Mouse (Mus musculus) left cerebral cortex, adult 11 months (tissue): ENCODE measurements around the gene Tgfbr1.

Experiments used
- DNase-seq: peaks from one replicate; pipeline ENCODE4 v3.0.0; 2022; ENCODE audit warnings: low spot score

The Tgfbr1 gene

GRCm38 (mm10) chr4:47352803-47353388, at the start of gene Tgfbr1:
Gene Tgfbr1 (plus strand): TSS chr4:47353222.
- peak; percentile 93 for DNase-seq

- DNase-seq, result no peak
These were observed 49.6 kb upstream of the Tgfbr1 start for GRCm38 (mm10) chr4:47303340-47303998.

DNA sequence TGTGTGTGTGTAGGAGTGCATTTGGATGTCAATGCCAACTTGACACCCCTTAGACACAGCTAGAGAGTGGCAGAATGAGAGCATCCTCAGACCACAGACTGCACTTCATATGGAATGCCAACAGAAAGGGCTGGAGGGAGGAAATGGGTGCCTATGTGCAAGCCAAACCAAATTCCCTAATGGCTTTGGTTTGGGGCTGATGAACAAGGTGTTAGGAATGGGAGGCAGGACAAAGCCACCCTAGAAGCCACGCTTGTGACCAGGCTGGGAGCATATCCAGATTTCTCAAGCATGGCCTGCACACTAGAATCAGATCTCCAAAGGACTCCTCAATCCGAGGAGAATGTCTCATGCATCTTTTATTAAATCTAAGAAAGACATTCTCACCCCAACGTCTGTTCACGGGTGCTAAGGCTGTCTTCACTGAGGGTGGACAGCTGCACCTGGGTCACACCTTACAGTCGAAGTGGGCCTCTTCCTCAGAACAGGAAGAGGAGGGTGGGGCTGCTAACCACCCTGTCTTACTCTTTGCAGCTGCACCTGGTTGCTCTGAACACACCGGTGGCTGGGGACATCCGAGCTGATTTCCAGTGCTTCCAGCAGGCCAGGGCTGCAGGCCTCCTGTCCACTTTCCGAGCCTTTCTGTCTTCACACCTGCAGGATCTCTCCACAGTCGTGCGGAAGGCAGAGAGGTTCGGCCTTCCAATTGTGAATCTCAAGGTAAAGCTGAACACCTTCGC, 43.0 kb upstream of the Tgfbr1 start:
- no peak for DNase-seq

- DNase-seq, result no peak
These were observed 42.2 kb upstream of the Tgfbr1 start for GRCm38 (mm10) chr4:47310812-47311211.

DNA sequence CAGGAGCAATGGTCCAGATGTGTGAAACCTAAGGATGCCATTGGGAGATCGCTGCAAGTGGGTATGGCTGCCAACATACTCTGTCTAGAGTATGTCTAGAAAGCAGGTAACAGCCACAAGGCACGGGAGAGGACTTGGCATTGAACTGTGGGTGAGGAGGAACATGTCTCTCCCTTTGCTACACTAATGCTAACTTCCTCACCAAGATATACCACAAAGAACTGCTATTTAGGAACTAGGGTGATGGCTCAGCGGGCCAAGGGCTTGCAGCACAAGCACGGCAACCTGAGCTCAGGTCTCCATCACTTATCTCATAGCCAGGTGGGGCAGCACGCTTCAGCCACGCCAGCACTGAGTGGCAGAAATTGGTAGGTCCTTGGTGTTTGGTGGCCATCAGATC, 41.6 kb upstream of the Tgfbr1 start:
- no peak for DNase-seq

DNA sequence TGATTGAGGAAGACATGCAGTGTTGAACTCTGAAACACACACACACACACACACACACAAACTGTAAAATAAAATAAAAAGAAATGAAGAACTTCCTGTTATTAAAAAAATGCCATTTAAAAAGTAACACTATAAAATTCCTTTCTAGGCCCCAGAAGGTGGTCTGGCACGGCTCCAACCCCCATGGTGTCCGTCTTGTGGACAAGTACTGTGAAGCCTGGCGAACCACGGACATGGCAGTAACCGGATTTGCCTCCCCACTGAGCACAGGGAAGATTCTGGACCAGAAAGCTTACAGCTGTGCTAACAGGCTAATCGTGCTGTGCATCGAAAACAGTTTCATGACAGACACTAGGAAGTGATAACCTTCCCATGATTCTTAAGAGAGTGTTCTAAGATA, 41.1 kb upstream of the Tgfbr1 start:
- no peak for DNase-seq

- no peak for DNase-seq
These were observed 40.3 kb upstream of the Tgfbr1 start for GRCm38 (mm10) chr4:47312676-47313075.

DNA sequence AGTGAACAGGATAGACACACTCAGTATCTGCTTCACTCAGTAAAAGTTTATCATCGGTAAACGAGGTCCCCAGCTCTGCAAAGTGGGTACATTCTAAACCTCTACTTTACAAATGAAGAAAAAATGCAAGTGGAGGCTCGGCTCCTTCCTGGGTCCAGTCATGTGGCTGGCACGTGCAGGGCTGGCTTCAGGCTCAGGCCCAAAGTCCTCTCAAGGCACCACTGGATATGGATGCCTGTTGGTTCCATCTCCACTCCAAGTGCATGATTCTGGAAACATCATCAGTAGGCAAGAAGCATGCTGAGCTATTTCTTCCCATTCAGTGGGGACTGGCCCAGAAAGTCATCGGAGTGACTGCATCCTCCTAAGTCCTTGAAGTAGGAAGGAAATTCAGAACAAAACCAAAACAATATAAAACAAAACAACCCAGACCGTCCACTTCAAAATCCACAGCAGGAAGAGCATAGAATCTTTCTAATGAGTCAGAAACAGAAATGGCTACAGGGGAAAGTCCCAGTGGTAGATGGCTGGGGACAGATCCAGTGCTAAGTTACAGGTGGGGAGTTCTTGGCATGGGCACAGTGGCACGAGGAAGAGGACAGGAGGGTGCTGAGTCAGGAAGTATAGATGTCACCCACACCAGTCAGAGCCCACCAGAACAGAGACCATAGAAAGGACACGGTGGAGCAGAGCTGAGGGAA, 39.2 kb upstream of the Tgfbr1 start:
- no peak for DNase-seq

GRCm38 (mm10) chr4:47315458-47315857, 37.6 kb upstream of the Tgfbr1 start:
- no peak for DNase-seq

- DNase-seq, result no peak
These were observed 36.6 kb upstream of the Tgfbr1 start for GRCm38 (mm10) chr4:47316432-47316831.

GRCm38 (mm10) chr4:47319561-47320321, 33.3 kb upstream of the Tgfbr1 start:
- DNase-seq, result no peak

GRCm38 (mm10) chr4:47322315-47322714, 30.7 kb upstream of the Tgfbr1 start:
- DNase-seq, result no peak

- DNase-seq, result no peak
These were observed 28.8 kb upstream of the Tgfbr1 start for GRCm38 (mm10) chr4:47324206-47324605.

- no peak for DNase-seq
These were observed 25.2 kb upstream of the Tgfbr1 start for GRCm38 (mm10) chr4:47327782-47328181.

DNA sequence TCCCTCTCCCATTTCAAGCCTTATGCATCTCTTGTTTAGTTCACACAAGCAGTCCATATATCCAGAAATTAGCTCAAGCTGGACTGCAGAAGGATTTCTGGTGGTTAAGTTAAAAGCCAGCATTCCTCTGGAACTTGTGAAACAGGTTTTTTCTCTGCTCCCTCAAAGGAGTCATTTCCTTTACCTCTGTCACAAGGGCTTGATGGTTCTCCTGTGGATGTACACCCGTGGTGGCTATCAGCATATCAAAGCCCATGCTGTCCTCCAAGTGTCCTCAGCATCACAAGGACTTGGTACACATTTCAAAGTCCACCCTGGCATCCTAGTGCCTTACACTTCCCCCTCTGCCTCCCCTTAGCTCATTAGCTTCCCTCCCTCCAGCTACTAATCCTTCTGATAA, 23.7 kb upstream of the Tgfbr1 start:
- DNase-seq, result no peak

- no peak for DNase-seq
These were observed 22.5 kb upstream of the Tgfbr1 start for GRCm38 (mm10) chr4:47330378-47331052.

DNA sequence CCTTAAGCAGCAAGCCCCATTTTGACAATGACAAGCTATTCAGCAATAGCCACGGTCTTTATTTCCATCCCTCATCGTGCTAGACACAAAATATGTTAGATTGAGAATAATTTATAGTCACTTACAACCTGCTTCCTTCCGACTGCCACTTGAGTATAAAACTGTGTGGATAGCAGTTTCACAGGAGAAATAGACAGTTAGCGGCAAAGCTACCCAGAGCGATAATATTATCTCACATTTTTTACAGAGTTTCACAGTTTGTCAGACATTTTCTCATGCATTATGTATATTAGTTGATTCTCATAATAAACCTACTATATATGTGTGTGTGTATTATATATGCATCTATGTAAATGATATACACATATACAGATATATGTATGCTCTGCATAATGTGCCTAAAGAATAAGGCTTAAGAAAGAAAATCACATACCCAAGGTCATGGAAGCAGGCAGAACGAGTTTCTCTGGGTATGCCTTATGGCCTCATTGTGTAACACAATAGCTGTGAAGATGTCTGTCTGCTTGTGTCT, 20.1 kb upstream of the Tgfbr1 start:
- DNase-seq, result no peak

GRCm38 (mm10) chr4:47333541-47333940, 19.5 kb upstream of the Tgfbr1 start:
- no peak for DNase-seq

DNA sequence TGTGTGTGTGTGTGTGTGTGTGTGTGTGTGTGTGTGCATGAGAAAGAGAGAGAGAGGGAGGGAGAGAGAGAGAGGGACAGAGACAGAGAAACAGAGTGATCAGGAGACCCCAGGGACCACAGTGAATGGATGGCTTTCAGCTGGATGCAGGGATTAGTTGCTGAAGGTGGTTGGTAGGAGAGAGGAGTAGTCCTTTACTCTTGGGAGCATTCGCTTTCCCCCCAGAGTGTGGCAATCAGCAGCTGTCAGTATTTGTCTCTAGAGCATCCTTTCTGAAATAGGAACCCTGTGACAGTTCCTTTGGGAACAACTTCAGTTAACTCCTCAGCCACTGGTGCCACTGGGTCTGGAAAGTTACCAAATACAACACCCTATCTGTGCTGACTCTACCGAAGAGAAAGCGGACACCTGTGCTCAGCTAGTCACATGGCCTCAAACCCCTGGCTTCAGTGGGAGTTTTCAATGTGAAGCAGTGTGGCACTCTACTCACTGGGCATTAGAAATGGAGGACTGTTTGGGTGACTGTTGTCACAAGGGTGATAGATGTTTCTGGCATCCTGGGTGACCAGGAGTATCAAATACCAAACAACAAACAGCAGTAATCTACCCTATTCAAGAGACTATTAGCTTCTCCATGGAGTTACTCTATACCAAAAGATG, 16.0 kb upstream of the Tgfbr1 start:
- DNase-seq, result no peak

DNA sequence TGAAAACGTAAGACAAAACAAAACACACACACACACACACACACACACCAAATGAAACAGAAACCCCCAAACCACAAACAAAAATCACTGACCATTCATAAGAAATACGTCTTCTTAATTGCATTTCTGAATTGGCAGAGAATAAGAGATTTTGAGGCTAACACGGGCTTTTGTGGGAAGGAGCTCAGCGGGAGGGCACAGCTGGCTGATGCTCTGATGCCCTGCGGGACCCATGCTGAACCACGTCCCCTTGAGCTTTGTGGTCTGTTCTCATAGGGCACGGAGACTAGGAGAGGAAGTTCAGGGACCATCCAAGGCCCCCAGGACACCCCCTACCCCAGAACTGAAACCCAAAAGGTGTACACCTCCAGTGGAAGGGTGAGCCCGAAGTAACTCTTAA, 10.4 kb upstream of the Tgfbr1 start:
- DNase-seq, result no peak

DNA sequence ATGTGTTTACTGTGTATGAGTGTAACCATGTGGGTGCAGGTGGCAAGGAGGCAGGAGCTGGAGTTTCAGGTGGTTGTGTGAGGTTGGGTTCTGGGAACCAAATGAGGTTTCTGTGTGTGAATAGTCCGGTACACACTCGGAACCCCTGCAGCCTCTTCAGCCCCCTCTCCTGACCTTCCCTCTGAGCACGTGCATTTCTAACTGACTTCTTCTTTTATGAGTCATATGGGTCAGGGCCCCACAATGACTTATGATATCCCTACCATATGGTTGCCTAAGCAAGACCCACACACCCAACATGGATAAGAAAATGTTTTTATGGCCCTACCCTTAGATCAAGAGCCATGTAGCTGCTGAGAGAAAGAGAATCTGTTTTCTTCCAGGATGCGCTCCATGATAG, 6.0 kb upstream of the Tgfbr1 start:
- no peak for DNase-seq
